Mouse (Mus musculus) lung, adult 10 weeks (tissue): Measurements from ENCODE around the gene Piga. TPM values are rescaled to one million over a fixed set of nuclear protein-coding genes. Genes with fewer than 3 reads are reported as not detected.

Source experiments
- polyA plus RNA-seq: library from polyadenylated mRNA; stranded (reverse); fragments of 350-450 nt; fragmentation: Illumina TruSeq; extraction: RNeasy Lipid Tissue Mini Kit (QIAGEN cat#74804); gene quantifications from one replicate; pipeline ENCODE4 v1.2.3, GENCODE M21; 2014; ENCODE audit warnings: low read depth, low replicate concordance; ENCODE audit not compliant: insufficient read depth

The Piga gene
- 3.4 TPM for polyA plus RNA-seq

GRCm38 (mm10) chrX:164419471-164419939 lies at the start of gene Piga:
Gene Piga (plus strand): TSS chrX:164419787.

DNA sequence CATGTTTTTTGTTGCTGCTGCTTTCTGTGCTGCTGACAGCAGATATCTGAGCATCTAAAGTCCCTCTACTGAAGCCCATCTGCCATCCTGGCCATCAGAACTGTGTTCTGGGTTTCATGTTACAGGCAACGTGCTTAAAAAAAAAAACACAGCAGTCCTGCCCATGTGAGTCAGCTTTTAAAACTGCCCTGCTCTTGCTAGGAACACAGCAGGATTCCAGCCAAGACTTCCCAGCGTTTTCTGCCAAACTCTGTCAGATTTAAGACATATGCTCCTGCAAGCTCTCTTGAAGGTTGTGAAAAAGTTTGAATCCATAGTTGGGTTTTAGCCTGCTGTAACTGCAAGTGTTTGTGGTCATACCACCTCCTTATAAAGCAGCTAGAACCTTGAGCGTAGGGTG lies 46.5 kb upstream of the Piga start, which contains the start of gene Vegfd:
Gene Vegfd, plus strand, starts transcription at position 298 of the 400 bp plus-strand sequence.

GRCm38 (mm10) chrX:164436709-164437108 lies 17.1 kb downstream of the Piga start, which contains the start of gene Asb11:
Gene Asb11 (plus strand): TSS chrX:164436994.

Other genes starting within 250 kb of the Piga start
- gene Bmx, start 161.6 kb upstream of the Piga start, polyA plus RNA-seq = 4.7 TPM
- gene Pir, start 150.4 kb upstream of the Piga start, polyA plus RNA-seq = 27.9 TPM
- gene Vegfd, start 46.4 kb upstream of the Piga start, polyA plus RNA-seq = 23.6 TPM
- 2.1 TPM for gene Asb11, start 17.2 kb downstream of the Piga start, polyA plus RNA-seq
- gene Asb9, start 86.5 kb downstream of the Piga start, polyA plus RNA-seq = not detected